8 mouse cellular contexts compared by ENCODE assay signal in the genomic region with DNA sequence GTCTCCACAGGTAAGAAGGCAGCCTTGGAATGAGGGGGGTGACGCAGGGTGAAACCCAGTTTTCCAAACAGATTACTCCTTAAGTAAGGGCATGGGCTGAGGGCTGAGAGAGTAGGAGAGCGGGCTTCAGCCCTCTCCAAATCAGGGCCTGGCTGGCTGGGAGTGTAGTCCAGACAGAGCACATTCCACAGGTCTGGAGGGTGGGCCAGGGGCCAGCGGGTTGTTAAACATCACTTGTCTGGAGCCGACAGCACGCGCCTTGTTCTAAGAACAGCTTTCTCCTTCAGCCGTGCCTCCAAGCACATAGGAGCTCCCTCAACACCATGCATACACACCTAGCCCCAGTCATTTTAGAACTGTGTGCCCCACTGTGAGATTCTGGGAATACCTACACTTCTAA. TPM values are rescaled to one million over a fixed set of nuclear protein-coding genes. Genes with fewer than 3 reads are reported as not detected.
A peak's percentile ranks its signal among the peaks of the same experiment; 100 is the strongest.
DNase-seq lines count a peak whose midpoint lies in the region; ATAC-seq lines count a peak whose summit lies in the region.

No protein-coding gene starts in this region.

- no peak overlapping the region for H3K4me3 ChIP-seq in hindbrain, embryonic 14.5 days (replicated peaks; ENCODE audit: low read length)
- H3K4me3 ChIP-seq in hindbrain, embryonic 13.5 days = no peak overlapping the region
- no peak overlapping the region for H3K4me3 ChIP-seq in neural tube, embryonic 15.5 days (replicated peaks)

- H3K36me3 ChIP-seq in hindbrain, embryonic 14.5 days (replicated peaks; ENCODE audit: control insufficient read depth, insufficient read depth) = no peaks in the 10 kb centered on the region
- no peaks in the 10 kb centered on the region for H3K36me3 ChIP-seq in hindbrain, embryonic 13.5 days
- no peaks in the 10 kb centered on the region for H3K36me3 ChIP-seq in neural tube, embryonic 15.5 days

- no peak overlapping the region for H3K4me2 ChIP-seq in hindbrain, embryonic 14.5 days (replicated peaks)
- H3K4me2 ChIP-seq in hindbrain, embryonic 13.5 days = no peak overlapping the region
- H3K4me2 ChIP-seq in neural tube, embryonic 15.5 days = no peak overlapping the region

- H3K27me3 ChIP-seq in hindbrain, embryonic 14.5 days (ENCODE audit: control insufficient read depth, insufficient read depth, low read length) = no peaks in the 10 kb centered on the region
- H3K27me3 ChIP-seq in hindbrain, embryonic 13.5 days = no peaks in the 10 kb centered on the region
- H3K27me3 ChIP-seq in neural tube, embryonic 15.5 days (replicated peaks) = no peaks in the 10 kb centered on the region

- no peaks in the 10 kb centered on the region for H3K9me3 ChIP-seq in hindbrain, embryonic 14.5 days (ENCODE audit: control insufficient read depth, low read length)
- H3K9me3 ChIP-seq in hindbrain, embryonic 13.5 days = no peaks in the 10 kb centered on the region
- H3K9me3 ChIP-seq in neural tube, embryonic 15.5 days (replicated peaks) = no peaks in the 10 kb centered on the region

- no peak overlapping the region for H3K9ac ChIP-seq in hindbrain, embryonic 14.5 days
- no peak overlapping the region for H3K9ac ChIP-seq in hindbrain, embryonic 13.5 days
- H3K9ac ChIP-seq in neural tube, embryonic 15.5 days (replicated peaks) = no peak overlapping the region

- H3K4me1 ChIP-seq in hindbrain, embryonic 14.5 days (replicated peaks; ENCODE audit: control insufficient read depth, insufficient read depth, low read length) = no peaks in the 10 kb centered on the region
- peaks cover 23% of the 10 kb centered on the region for H3K4me1 ChIP-seq in hindbrain, embryonic 13.5 days (replicated peaks)
- H3K4me1 ChIP-seq in neural tube, embryonic 15.5 days = peaks cover 13% of the 10 kb centered on the region

- 63% methylated on average over 7 of the region's 7 CpGs for WGBS in hindbrain, embryonic 14.5 days
- 55% methylated on average over 7 of the region's 7 CpGs for WGBS in hindbrain, embryonic 13.5 days
- 54% methylated on average over 7 of the region's 7 CpGs for WGBS in neural tube, embryonic 15.5 days

- H3K27ac ChIP-seq in hindbrain, embryonic 14.5 days = no peak overlapping the region
- H3K27ac ChIP-seq in hindbrain, embryonic 13.5 days = no peak overlapping the region; the same call in 1 of the 2 replicates
- H3K27ac ChIP-seq in neural tube, embryonic 15.5 days (replicated peaks) = no peak overlapping the region

- ATAC-seq in hindbrain, embryonic 14.5 days (ENCODE audit: low FRiP score) = peak; percentile 24; the same call in 1 of the 2 replicates
- ATAC-seq in hindbrain, embryonic 13.5 days (ENCODE audit: low FRiP score) = no peak
- peak; percentile 24; the same call in 1 of the 2 replicates for ATAC-seq in neural tube, embryonic 15.5 days (ENCODE audit: low FRiP score)
- ATAC-seq in granulocyte monocyte progenitor cell, adult 5-6 weeks (replicated peaks; ENCODE audit: poor library complexity, severe bottlenecking) = no peak

- DNase-seq in hindbrain, embryonic 14.5 days (ENCODE audit: low spot score) = no peak
- DNase-seq in heart, adult 8-10 months (ENCODE audit: low spot score) = peak; percentile 54
- peak; percentile 88 for DNase-seq in kidney, postnatal 10 days
- DNase-seq in right cerebral cortex, postnatal 36 days (ENCODE audit: low spot score in 2 of 2) = no peak
- DNase-seq in adrenal gland, postnatal 10 days = no peak

RNA-seq across cellular contexts. Expression of a gene that starts 26.9 kb away (rescaled TPM):
- polyA plus RNA-seq in hindbrain, embryonic 14.5 days (2014; fragmentation: Nextera tagmentation; extraction: Ambion mirVana) = 5.0 and 5.5 TPM in 2 replicates
- polyA plus RNA-seq in hindbrain, embryonic 13.5 days (2015; fragmentation: Nextera tagmentation; extraction: Ambion mirVana) = 4.1 and 4.6 TPM in 2 replicates
- total RNA-seq in heart, adult 8-10 months (2022) = 10 to 100 TPM; 21.8 to 23.8 (median 23.2) TPM
- 4.1 and 7.3 TPM in 2 replicates for polyA plus RNA-seq in neural tube, embryonic 15.5 days (2015; fragmentation: Nextera tagmentation; extraction: Ambion mirVana)
- 12.1 and 12.4 TPM in 2 replicates for total RNA-seq in granulocyte monocyte progenitor cell, adult 5-6 weeks (2014; fragmentation: Nextera tagmentation)
- 3.9 and 4.2 TPM in 2 replicates for total RNA-seq in granulocyte monocyte progenitor cell, adult 5-6 weeks (2017)
- total RNA-seq in adrenal gland, postnatal 10 days (2021) = 10 to 100 TPM; 42.8 to 46.2 TPM

Comparison
In these comparisons a context has a peak if more than half of its experiments do, and no peak if none do; other contexts are left out.
1. ATAC-seq: peak in hindbrain, embryonic 14.5 days (single experiment) and neural tube, embryonic 15.5 days (single experiment); none in hindbrain, embryonic 13.5 days (single experiment) and granulocyte monocyte progenitor cell, adult 5-6 weeks (single experiment).
2. DNase-seq: peak in heart, adult 8-10 months (single experiment) and kidney, postnatal 10 days (single experiment); none in hindbrain, embryonic 14.5 days (single experiment), right cerebral cortex, postnatal 36 days (0 of 2) and adrenal gland, postnatal 10 days (single experiment).